Mouse (Mus musculus) liver, postnatal 0 days (tissue): ENCODE results near the gene Galnt4.

Experiments
- CTCF ChIP-seq: sonication (generic); IDR thresholded peaks from 2 replicates; pipeline ENCODE4 v1.5.1; 2016; ENCODE audit warnings: antibody characterized with exemption, low read depth
- EP300 ChIP-seq: IDR thresholded peaks from 2 replicates; pipeline ENCODE4 v1.6.1; 2016; ENCODE audit warnings: antibody characterized with exemption, low read depth, mild to moderate bottlenecking

DNA sequence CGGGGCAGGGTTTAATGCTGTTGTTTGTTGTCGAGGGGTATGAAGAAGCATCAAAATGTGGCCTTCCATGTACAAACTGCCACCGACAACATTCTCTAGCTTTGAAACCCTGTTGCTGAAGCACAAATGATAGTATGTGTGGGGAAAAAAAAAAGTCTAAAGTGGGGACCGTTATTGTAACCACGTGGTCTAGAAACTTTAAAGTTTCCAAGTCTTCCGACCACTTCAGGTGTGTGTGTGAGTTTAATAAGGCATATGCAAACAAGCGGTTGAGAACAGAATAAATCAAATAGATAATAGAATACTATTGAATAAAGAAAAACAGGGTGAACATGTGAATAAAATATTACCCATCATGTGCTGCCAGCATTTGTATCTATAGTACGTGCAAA is 1.7 kb upstream of the Galnt4 start:
- TF ChIP-seq CTCF (no peak), EP300 (no peak)
